Mouse (Mus musculus) liver, adult 2 months (tissue): Measurements from ENCODE around the gene Rbm20.

ENCODE experiments used
- CTCF ChIP-seq: fragments of 200-500 bp; IDR thresholded peaks from 2 replicates; pipeline ENCODE4 v1.5.1; 2011; ENCODE audit warnings: low read depth, low read length, control low read depth
- POLR2A ChIP-seq: fragments of 200-500 bp; IDR thresholded peaks from 2 replicates; pipeline ENCODE4 v1.6.1; 2011; ENCODE audit warnings: low read length, control low read depth; ENCODE audit not compliant: insufficient read depth; ENCODE audit errors: extremely low read depth

DNA sequence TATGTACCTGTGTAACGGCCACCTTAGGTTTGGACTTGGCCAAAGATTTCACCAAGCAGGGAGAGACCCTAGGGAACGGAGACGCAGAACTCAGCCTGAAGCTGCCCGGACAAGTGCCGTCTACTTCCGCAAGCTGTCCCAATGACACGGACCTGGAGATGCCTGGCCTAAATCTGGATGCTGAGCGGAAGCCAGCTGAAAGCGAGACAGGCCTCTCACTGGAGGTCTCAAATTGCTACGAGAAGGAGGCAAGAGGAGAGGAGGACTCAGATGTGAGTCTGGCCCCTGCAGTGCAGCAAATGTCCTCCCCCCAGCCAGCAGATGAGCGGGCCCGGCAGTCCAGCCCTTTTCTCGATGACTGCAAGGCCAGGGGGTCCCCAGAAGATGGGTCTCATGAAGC lies 174.2 kb downstream of the Rbm20 start:
- no peak for TF ChIP-seq CTCF
- no peak for TF ChIP-seq POLR2A
